Mouse (Mus musculus) brain, embryonic 14.5 days (tissue): ENCODE data around the gene Mrto4.

Experiments used
- CTCF ChIP-seq: fragments of 200-500 bp; IDR thresholded peaks from 2 replicates; pipeline ENCODE4 v1.5.1; 2012; ENCODE audit warnings: inconsistent platforms, mild to moderate bottlenecking, moderate library complexity, borderline replicate concordance; ENCODE audit not compliant: insufficient read depth, insufficient read length; ENCODE audit errors: extremely low read depth
- POLR2A ChIP-seq: fragments of 200-500 bp; IDR thresholded peaks from 2 replicates; pipeline ENCODE4 v1.6.1; 2012; ENCODE audit warnings: mild to moderate bottlenecking, inconsistent platforms, borderline replicate concordance; ENCODE audit not compliant: poor library complexity, insufficient read depth, insufficient read length, severe bottlenecking; ENCODE audit errors: extremely low read depth

DNA sequence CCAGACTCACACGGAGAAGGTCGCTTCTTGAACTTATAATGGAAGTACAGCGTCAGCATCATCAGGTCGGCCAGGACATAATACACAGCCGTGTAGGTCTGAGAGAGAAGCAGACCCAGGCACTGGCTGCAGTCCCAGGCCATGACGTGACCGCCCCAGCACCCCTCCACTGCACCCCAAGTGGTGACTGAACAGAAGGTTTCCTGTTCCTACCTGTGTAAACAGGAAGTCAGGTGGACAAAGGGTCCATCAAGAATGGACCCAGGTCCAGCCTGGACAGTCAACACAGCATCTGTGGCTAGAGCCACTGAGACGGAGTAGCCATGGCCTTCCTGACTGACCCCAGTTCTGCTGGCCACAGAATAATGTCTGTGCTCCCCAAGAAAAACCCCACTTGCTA, 50.6 kb downstream of the Mrto4 start:
- TF ChIP-seq CTCF (no peak), POLR2A (no peak)
